Mouse (Mus musculus): ENCODE data around the gene Lrrc3.

GRCm38 (mm10) chr10:77902211-77902893 is at the start of gene Lrrc3:
- TF ChIP-seq CTCF (conservative IDR thresholded peaks at IDR 0.05; ENCODE audit: insufficient read depth, insufficient read length, low read depth, low read length) (no peak), POLR2A (IDR thresholded peaks at IDR 0.05; ENCODE audit: low read depth, low read length) (no peak)
